Comparison of ENCODE assay signal across 22 mouse cellular contexts in the genomic region with DNA sequence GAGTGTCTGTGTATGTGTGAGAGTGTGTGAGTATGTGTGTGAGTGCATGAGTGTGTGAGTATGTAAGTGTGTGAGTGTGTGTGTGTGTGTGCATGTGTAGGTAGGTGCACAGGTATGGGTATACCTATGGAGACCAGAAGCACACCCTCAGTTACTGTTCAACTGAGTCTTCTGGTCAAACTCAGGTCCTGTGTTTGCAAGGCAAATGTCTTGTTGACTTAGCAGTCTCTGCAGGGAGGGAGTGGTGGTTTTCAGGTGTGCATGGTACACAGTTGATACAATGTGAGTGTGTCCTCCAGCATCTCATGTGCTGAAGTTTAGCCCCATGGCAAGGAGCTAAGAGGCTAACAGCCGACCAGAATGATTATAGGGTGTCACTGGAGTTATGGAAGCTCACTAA.
DNase-seq lines count a peak whose midpoint lies in the region; ATAC-seq and TF ChIP-seq lines count a peak whose summit lies in the region.
"Had no signal": no experiment of that assay in that cellular context is flagged by ENCODE, and none has a peak within 500 bp of the region (broad histone marks: within the 10 kb centered on the region; RNA-seq: fewer than 3 reads in every experiment).

No protein-coding gene starts in this region.

- H3K4me1 ChIP-seq in liver, postnatal 0 days (ENCODE audit: insufficient read depth), result 0 out of 2 replicates have a peak, but pooled peaks cover 5% of the 10 kb centered on the region
- no peaks in the 10 kb centered on the region for H3K4me1 ChIP-seq in liver, embryonic 11.5 days (replicated peaks; ENCODE audit: control insufficient read depth, insufficient read depth, low read length)
- peaks cover 4% of the 10 kb centered on the region; the same call in 1 of the 2 replicates for H3K4me1 ChIP-seq in intestine, embryonic 16.5 days (ENCODE audit: control insufficient read depth, insufficient read depth, low read length)
- peaks cover 14% of the 10 kb centered on the region for H3K4me1 ChIP-seq in stomach, embryonic 14.5 days (ENCODE audit: control insufficient read depth, insufficient read depth, low read length)
- peaks cover 30% of the 10 kb centered on the region for H3K4me1 ChIP-seq in midbrain, embryonic 15.5 days

- no peaks in the 10 kb centered on the region for H3K27me3 ChIP-seq in liver, postnatal 0 days (ENCODE audit: insufficient read depth, low read length)
- H3K27me3 ChIP-seq in liver, embryonic 11.5 days (replicated peaks; ENCODE audit: control insufficient read depth, insufficient read depth, low read length), result no peaks in the 10 kb centered on the region
- no peaks in the 10 kb centered on the region for H3K27me3 ChIP-seq in intestine, embryonic 16.5 days (replicated peaks; ENCODE audit: control insufficient read depth, insufficient read depth, low read length)
- H3K27me3 ChIP-seq in stomach, embryonic 14.5 days (ENCODE audit: control insufficient read depth, insufficient read depth, low read length), result no peaks in the 10 kb centered on the region
- H3K27me3 ChIP-seq in midbrain, embryonic 15.5 days (replicated peaks), result no peaks in the 10 kb centered on the region
- H3K27me3 ChIP-seq: CH12.LX; embryonic facial prominence, embryonic 13.5 days; heart, embryonic 15.5 days; Patski had no signal

- H3K4me2 ChIP-seq in liver, postnatal 0 days (ENCODE audit: low read depth, low read length), result no peak overlapping the region
- H3K4me2 ChIP-seq in liver, embryonic 11.5 days, result no peak overlapping the region
- H3K4me2 ChIP-seq in intestine, embryonic 16.5 days (ENCODE audit: low read depth, low read length), result no peak overlapping the region
- H3K4me2 ChIP-seq in stomach, embryonic 14.5 days (replicated peaks; ENCODE audit: low read depth, low read length), result no peak overlapping the region
- H3K4me2 ChIP-seq in midbrain, embryonic 15.5 days, result no peak overlapping the region
- H3K4me2 ChIP-seq: embryonic facial prominence, embryonic 13.5 days; forebrain, embryonic 12.5 days; heart, embryonic 11.5 days; heart, embryonic 15.5 days had no signal

- H3K9ac ChIP-seq in liver, postnatal 0 days (replicated peaks), result no peak overlapping the region
- H3K9ac ChIP-seq in liver, embryonic 11.5 days (ENCODE audit: low read depth, low read length), result no peak overlapping the region
- H3K9ac ChIP-seq in intestine, embryonic 16.5 days (ENCODE audit: low read depth, low read length), result no peak overlapping the region
- H3K9ac ChIP-seq in stomach, embryonic 14.5 days (replicated peaks; ENCODE audit: low read depth, low read length), result no peak overlapping the region
- no peak overlapping the region for H3K9ac ChIP-seq in midbrain, embryonic 15.5 days
- H3K9ac ChIP-seq: embryonic facial prominence, embryonic 13.5 days; forebrain, embryonic 12.5 days; forebrain, postnatal 0 days; heart, embryonic 15.5 days had no signal

- no peaks in the 10 kb centered on the region for H3K9me3 ChIP-seq in liver, postnatal 0 days (ENCODE audit: low read length)
- no peaks in the 10 kb centered on the region for H3K9me3 ChIP-seq in liver, embryonic 11.5 days (ENCODE audit: control insufficient read depth, low read length)
- H3K9me3 ChIP-seq in intestine, embryonic 16.5 days (ENCODE audit: control insufficient read depth, low read length), result no peaks in the 10 kb centered on the region
- no peaks in the 10 kb centered on the region for H3K9me3 ChIP-seq in stomach, embryonic 14.5 days (ENCODE audit: control insufficient read depth, low read depth, low read length)
- H3K9me3 ChIP-seq in midbrain, embryonic 15.5 days, result no peaks in the 10 kb centered on the region
- H3K9me3 ChIP-seq: embryonic facial prominence, embryonic 13.5 days; forebrain, embryonic 12.5 days; heart, embryonic 15.5 days had no signal

- no peak for TF ChIP-seq EP300 in liver, postnatal 0 days (IDR thresholded peaks at IDR 0.05; ENCODE audit: low read depth)

- no peak for TF ChIP-seq CTCF in liver, postnatal 0 days (IDR thresholded peaks at IDR 0.05; ENCODE audit: low read depth)

- intact Hi-C loops in left cerebral cortex, postnatal 25 days (cut with DNase I), result no loop called here

- peak; percentile 33; the same call in 1 of the 2 replicates for ATAC-seq in liver, postnatal 0 days
- no peak for ATAC-seq in liver, embryonic 11.5 days (replicated peaks; ENCODE audit: low FRiP score)
- peak; percentile 56 for ATAC-seq in intestine, embryonic 16.5 days
- peak; percentile 57; the same call in 1 of the 2 replicates for ATAC-seq in stomach, embryonic 14.5 days (ENCODE audit: insufficient number of reproducible peaks, insufficient read depth, low FRiP score, low read depth)
- ATAC-seq in midbrain, embryonic 15.5 days (replicated peaks), result no peak
- ATAC-seq: Patski had no signal

- H3K36me3 ChIP-seq in liver, postnatal 0 days (replicated peaks; ENCODE audit: insufficient read depth, low read length), result no peaks in the 10 kb centered on the region
- H3K36me3 ChIP-seq in liver, embryonic 11.5 days (ENCODE audit: control insufficient read depth, insufficient read depth, low read length), result no peaks in the 10 kb centered on the region
- no peaks in the 10 kb centered on the region for H3K36me3 ChIP-seq in intestine, embryonic 16.5 days (ENCODE audit: control insufficient read depth, insufficient read depth, low read length)
- no peaks in the 10 kb centered on the region for H3K36me3 ChIP-seq in stomach, embryonic 14.5 days (ENCODE audit: control insufficient read depth, insufficient read depth, low read length)
- no peaks in the 10 kb centered on the region for H3K36me3 ChIP-seq in midbrain, embryonic 15.5 days (replicated peaks)
- H3K36me3 ChIP-seq: embryonic facial prominence, embryonic 13.5 days; forebrain, embryonic 12.5 days; heart, embryonic 15.5 days had no signal

- no peak for DNase-seq in liver, postnatal 0 days
- DNase-seq in liver, embryonic 11.5 days (ENCODE audit: low spot score), result no peak
- DNase-seq in yolk sac, embryonic 10.5 days (ENCODE audit: low spot score), result peak; percentile 46
- no peak for DNase-seq in left cerebral cortex, postnatal 25 days (ENCODE audit: low spot score in 2 of 2)
- DNase-seq: adrenal gland, adult 2 months; adrenal gland, postnatal 25 days; cerebellum, adult 18-20 months; cerebellum, adult 9-11 months; cerebellum, postnatal 36 days; forebrain, postnatal 0 days; gastrocnemius, postnatal 14 days; heart, adult 2 months; heart, postnatal 14 days had no signal

- WGBS in liver, postnatal 0 days (ENCODE audit: insufficient replicate concordance), result 41% methylated on average over 1 of the region's 1 CpGs
- WGBS in liver, embryonic 11.5 days, result 71% methylated on average over 1 of the region's 1 CpGs
- 41% methylated on average over 1 of the region's 1 CpGs for WGBS in intestine, embryonic 16.5 days
- WGBS in stomach, embryonic 14.5 days, result 64% methylated on average over 1 of the region's 1 CpGs
- 75% methylated on average over 1 of the region's 1 CpGs for WGBS in midbrain, embryonic 15.5 days

- no peak overlapping the region for H3K27ac ChIP-seq in liver, postnatal 0 days (ENCODE audit: low read depth)
- H3K27ac ChIP-seq in liver, embryonic 11.5 days (ENCODE audit: low read depth, low read length), result no peak overlapping the region
- 0 out of 2 replicates have a peak overlapping the region, but pooled peaks have one; percentile 22 for H3K27ac ChIP-seq in intestine, embryonic 16.5 days (ENCODE audit: low read length)
- H3K27ac ChIP-seq in stomach, embryonic 14.5 days (ENCODE audit: low read length), result no peak overlapping the region
- H3K27ac ChIP-seq in midbrain, embryonic 15.5 days, result no peak overlapping the region
- H3K27ac ChIP-seq: embryonic facial prominence, embryonic 13.5 days; forebrain, embryonic 12.5 days; heart, adult 2 months; heart, embryonic 15.5 days had no signal

- H3K4me3 ChIP-seq in liver, postnatal 0 days (ENCODE audit: low read depth, low read length), result no peak overlapping the region
- no peak overlapping the region for H3K4me3 ChIP-seq in liver, embryonic 11.5 days (ENCODE audit: low read depth, low read length)
- no peak overlapping the region for H3K4me3 ChIP-seq in intestine, embryonic 16.5 days (ENCODE audit: low read length)
- no peak overlapping the region for H3K4me3 ChIP-seq in stomach, embryonic 14.5 days (ENCODE audit: low read depth, low read length)
- no peak overlapping the region for H3K4me3 ChIP-seq in midbrain, embryonic 15.5 days
- H3K4me3 ChIP-seq: embryonic facial prominence, embryonic 13.5 days; forebrain, embryonic 12.5 days; heart, adult 2 months; heart, embryonic 15.5 days had no signal

Comparison
In these comparisons a context has a peak if more than half of its experiments do, and no peak if none do; other contexts are left out.
1. ATAC-seq: peak in liver, postnatal 0 days (single experiment), intestine, embryonic 16.5 days (single experiment) and stomach, embryonic 14.5 days (single experiment); none in liver, embryonic 11.5 days (single experiment) and midbrain, embryonic 15.5 days (single experiment).